ENCODE assay signal across 20 mouse cellular contexts in the genomic region with DNA sequence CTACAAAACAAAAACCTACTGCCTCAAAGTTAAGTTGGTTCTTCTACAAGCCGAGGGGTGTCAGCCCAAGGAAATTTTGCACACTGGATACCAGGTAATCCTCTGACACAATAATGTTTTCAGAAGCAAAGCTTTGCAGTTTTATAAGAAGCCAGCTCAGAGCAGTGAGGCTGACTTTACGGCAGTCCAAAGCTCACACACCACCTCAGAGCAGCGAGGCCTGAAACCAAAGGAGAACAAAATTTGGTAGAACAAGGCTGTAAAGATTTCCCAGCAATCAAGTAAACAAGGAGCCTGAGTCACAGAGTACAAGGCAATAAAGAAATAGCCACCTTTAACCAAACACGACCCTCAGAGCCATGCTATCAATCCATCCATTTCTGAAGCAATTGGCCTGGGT.
"Had no signal": no experiment of that assay in that cellular context is flagged by ENCODE, and none has a peak within 500 bp of the region (broad histone marks: within the 10 kb centered on the region; RNA-seq: fewer than 3 reads in every experiment).

No protein-coding gene starts in this region.

- H3K9me3 ChIP-seq: lung, embryonic 15.5 days; midbrain, embryonic 10.5 days; midbrain, embryonic 12.5 days; neural tube, embryonic 13.5 days; neural tube, embryonic 15.5 days had no signal

- H3K4me3 ChIP-seq: lung, embryonic 15.5 days; midbrain, embryonic 10.5 days; midbrain, embryonic 12.5 days; myocyte; neural tube, embryonic 13.5 days; neural tube, embryonic 15.5 days had no signal

- H3K27me3 ChIP-seq: midbrain, embryonic 12.5 days; neural tube, embryonic 13.5 days; neural tube, embryonic 15.5 days had no signal

- DNase-seq: liver, postnatal 0 days; lung, adult 2 months; lung, postnatal 4 days; midbrain, embryonic 14.5 days; retina, postnatal 1 day; right cerebral cortex, adult 18-20 months; right cerebral cortex, postnatal 25 days; right cerebral cortex, postnatal 4 days; spleen, adult 18-20 months; thymus, adult 18-20 months; thymus, postnatal 14 days; thymus, postnatal 36 days had no signal

- H3K4me2 ChIP-seq: lung, embryonic 15.5 days; midbrain, embryonic 12.5 days; neural tube, embryonic 13.5 days; neural tube, embryonic 15.5 days had no signal

- H3K9ac ChIP-seq: liver, postnatal 0 days; lung, embryonic 15.5 days; midbrain, embryonic 12.5 days; neural tube, embryonic 13.5 days; neural tube, embryonic 15.5 days had no signal

- H3K36me3 ChIP-seq: lung, embryonic 15.5 days; midbrain, embryonic 10.5 days; midbrain, embryonic 12.5 days; neural tube, embryonic 13.5 days; neural tube, embryonic 15.5 days had no signal

- H3K27ac ChIP-seq: lung, embryonic 15.5 days; midbrain, embryonic 10.5 days; midbrain, embryonic 12.5 days; neural tube, embryonic 13.5 days; neural tube, embryonic 15.5 days had no signal

- H3K4me1 ChIP-seq: lung, embryonic 15.5 days had no signal

- ATAC-seq: liver, postnatal 0 days; lung, postnatal 0 days; midbrain, embryonic 16.5 days had no signal
